Mouse (Mus musculus): Measurements from ENCODE around the gene Fam89a.

Gene Fam89a

DNA sequence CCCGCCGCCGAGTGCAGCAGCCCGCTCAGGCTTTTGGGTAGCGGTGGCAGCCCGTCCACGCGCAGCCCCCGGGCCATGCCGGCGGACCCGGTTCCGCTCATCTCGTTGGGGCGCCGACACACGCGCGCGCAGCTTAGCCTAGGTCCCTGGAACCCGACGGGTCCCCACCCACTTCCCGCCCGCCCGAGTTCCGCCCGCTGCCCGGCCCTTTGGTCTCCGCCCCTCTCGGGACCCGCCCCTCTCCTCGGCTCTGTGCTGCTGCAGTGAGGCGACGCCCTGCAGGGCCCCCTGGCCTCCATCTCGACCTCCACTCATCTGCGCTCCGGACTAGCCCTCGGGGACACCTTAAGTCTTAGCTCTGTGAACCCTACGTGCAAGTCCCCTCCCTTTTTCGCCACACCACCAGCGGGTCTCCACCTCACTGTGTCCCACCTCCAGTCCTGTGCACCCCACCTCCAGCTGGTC is at the start of gene Fam89a:
Gene Fam89a (minus strand): TSS at position 124 of the 465 bp plus-strand sequence.
- peak in 1 of 2 experiments; percentile 27 for DNase-seq

DNA sequence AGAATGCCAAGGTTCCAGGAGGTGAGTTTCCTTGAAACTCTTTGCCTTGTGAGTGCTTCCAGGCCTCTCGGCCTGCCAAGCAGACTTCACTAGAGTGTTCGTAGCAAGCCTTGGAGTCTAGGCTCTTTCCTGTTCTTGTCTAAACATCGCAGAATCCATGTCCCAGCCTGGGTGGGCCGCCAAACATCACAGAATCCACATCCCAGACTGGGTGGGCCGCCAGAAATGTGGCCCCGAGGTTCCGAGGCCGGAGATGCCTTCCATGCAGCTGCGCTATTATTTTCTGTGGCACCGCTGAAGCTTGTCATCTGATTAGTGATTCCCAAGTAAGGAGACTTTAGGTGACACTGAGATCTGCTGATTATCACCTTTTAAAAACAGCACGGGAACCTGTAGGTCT is 48.9 kb upstream of the Fam89a start:
- DNase-seq: no peak

DNA sequence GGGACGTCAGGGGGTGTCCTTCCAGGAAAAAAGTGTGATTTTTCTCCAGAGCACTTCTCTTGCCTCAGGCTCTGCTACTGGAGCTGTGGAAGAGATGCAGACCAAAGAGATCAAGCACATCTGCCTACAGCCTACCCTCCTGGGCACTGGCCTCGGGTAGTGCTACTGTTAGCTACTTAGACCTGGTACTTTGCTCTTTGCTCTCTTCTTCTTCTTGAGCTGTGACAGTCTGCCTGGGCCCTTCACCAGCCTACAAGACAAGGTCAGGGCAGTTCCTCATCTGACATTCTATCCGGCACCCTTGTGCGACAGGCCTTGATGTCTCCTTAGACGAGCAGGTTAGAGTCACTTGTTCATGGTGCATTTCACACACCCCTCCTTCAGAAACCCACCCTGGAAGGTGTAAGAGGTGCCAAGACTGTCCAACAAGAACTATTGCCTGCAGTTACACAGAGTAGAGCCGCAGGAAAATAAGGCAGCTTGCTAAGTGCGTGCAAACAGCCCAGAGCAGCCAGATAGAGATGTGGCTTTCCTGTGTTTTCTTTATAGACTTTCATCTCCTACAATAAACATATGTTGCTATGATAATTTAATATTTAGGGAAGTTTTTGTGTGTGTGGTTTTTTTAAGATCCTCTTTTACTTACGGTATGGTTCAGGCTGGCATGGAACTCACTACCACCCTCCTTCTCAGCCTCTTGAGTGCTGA is 44.3 kb upstream of the Fam89a start:
- DNase-seq: no peak

DNA sequence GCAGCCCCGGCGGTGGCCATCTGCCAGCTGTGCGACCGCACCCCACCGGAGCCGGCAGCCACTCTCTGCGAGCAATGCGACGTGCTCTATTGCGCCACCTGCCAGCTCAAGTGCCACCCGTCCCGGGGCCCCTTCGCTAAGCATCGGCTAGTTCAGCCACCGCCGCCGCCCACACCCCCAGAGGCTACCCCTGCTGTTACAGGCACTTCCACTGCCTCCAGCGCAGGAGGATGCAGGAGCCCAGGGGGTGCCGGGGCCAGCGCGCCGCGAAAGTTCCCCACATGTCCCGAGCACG is 42.8 kb upstream of the Fam89a start:
- DNase-seq: peak; percentile 90 to 92

DNA sequence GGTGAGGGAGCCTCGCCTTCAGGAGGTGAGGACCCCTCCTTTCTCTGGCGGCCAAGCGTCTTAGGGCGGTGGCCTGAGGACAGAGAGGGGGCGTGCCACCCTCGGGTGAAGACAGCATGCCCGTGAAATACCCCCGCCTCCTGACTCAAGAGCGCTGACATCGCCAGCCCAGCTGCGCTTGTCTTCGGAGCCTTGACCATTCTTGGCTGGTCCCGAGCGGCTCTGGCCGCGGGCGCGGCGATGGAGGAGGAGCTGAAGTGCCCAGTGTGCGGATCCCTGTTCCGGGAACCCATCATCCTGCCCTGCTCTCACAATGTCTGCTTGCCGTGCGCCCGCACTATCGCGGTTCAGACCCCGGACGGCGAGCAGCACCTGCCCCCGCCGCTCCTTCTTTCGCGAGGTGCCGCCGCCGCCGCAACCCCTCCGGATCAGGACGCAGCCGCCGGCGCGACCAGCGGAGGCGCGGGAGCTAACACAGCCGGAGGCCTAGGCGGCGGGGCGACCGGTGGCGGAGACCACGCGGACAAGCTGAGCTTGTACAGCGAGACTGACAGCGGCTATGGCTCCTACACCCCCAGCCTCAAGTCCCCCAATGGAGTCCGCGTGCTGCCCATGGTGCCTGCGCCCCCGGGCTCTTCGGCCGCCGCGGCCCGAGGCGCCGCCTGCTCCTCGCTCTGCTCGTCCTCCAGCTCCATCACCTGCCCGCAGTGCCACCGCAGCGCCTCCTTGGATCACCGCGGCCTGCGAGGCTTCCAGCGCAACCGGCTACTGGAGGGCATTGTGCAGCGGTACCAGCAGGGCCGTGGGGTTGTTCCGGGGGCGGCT is 42.2 kb upstream of the Fam89a start:
- DNase-seq: peak; percentile 64 to 66

DNA sequence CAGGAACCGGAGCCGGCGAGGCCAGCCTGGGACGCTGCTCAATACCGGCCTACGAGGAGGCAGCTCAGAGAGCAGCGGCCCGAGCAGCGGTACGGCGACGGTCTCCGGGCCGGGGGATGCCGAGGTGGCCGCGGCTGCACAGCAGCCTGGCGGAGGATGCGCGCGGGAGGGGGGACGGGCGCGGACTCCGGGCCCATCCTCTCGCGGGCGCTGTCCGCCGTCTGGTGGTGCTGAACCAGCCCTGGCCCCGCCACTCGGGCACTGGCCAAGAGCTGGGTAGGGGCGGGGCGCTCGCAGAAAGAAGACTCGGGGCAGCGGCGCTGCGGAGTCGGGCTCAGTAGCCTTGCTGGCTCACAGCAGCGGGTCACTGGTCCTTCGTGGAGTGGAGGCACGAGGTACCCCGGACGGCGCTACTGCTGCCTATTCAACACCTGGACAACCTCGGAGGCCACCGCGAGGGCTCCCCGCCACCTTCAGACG is 41.6 kb upstream of the Fam89a start:
- peak; percentile 89 to 90 for DNase-seq

DNA sequence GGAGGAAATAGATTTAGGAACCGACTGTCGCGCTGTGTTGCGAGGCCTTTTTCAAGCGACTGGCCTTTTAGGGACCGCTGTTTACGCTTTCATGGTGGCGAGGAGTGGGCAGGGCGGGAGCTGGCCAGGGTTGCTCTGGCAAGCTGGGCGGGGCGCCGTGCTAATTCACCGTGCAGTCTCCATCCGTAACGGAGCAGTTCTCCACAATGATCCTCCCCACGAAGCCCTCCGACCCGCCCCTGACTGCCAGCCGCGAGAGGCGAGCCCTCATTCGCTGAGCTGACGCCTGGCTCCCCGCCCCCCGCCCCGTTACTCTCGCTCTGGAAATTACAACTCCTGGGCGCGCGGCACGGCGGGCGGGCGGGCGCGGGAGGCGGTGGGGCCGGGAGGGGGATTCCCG is 41.1 kb upstream of the Fam89a start, which contains the start of gene Trim67:
Gene Trim67 (plus strand): TSS at position 385 of the 400 bp plus-strand sequence.
- peak; percentile 93 to 94 for DNase-seq

DNA sequence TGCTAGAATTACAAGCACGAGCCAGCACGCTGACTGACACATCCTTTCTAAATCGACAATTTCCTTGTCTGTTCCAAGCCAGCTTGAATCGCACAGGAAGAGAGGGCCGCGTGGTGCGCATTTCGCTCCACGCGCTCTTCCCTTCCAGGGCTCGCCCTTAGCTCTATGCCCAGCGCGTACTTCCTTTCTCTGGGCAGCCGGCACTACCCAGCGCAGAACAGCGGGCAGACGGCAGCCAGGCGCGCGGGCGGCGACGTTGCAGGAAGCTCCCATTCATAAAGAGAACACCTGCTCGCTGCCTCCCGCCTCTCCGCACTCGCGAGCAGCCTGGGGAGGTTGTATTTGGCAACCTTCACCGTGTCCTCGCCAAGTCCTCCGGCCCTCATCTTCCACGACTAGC is 40.6 kb upstream of the Fam89a start:
- peak; percentile 80 to 81 for DNase-seq

DNA sequence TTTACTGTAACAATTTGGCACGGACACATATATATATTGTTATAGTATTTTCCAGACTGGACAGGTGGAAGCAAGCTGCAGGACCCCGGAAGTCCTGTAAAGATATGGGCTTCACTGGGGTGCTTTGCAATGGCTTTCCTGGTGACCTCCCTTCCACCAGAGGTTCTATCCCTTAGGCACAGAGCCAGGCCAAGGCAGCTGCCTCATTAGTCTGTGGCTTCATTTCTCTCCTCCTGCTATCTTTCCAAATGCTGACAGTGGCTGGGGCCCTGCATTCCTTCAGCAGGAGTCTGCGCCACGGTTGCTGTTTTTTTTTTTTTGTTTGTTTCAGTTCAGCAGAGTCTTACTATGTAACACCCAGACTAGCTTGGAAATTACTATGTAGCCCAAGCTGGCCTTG is 40.1 kb upstream of the Fam89a start:
- DNase-seq: peak in 1 of 2 experiments; percentile 67

DNA sequence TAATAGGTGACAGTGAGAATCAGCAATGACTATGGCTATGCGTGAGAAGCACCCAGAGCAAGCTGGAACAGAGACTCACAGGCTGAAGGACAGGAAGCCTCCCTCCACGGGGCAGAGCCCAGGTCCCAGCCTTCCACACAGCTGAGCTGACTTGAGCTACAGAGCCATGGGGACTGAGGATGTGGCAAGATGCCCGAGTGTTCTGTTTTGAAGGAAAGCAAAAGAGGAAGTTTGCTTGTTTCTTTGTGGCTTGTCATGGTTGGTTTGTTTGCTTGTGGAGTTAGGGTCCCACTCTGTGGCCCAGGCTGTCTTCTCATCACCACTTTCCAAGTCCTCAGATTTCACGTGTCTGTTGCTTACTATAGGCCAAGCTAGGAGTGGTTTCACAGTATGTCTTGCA is 39.0 kb upstream of the Fam89a start:
- no peak for DNase-seq

DNA sequence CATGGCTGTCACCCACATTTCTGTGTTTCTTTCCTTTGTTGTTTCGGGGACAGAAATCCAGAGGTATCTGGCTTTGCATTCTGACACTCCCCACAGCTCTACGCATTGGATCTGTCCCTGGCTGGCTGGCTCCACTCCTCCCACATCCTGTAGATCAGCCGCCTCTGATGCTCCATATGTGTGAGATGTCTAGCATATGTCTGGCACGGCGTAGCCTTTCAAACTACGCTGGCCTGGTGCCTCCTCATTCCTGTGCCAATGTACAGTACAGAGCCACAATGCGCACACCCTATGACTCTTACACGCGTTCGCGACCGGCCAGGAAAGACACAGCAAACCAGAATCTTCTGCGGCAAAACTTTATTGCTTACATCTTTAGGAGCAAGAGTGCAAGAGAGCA is 33.0 kb upstream of the Fam89a start:
- peak; percentile 43 to 62 for DNase-seq

DNA sequence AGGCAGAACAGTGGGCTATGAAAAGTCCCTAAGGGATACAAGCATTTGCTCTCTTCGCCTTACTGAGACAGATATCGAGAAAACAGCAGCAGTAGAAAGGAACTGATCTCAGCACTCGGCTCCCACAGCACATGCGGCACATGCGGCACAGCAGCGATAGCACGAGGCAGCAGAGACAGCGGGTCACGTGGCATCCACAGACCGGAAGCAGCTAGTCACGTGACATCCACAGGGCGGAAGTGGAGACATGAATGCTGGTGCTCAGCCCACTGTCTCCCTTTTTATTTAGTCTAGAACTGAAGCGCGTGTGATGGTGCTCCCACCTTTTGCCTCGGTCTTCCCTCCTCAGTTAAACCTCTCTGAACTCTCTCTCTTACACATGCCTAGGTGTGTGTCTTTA is 31.6 kb upstream of the Fam89a start:
- DNase-seq: no peak

DNA sequence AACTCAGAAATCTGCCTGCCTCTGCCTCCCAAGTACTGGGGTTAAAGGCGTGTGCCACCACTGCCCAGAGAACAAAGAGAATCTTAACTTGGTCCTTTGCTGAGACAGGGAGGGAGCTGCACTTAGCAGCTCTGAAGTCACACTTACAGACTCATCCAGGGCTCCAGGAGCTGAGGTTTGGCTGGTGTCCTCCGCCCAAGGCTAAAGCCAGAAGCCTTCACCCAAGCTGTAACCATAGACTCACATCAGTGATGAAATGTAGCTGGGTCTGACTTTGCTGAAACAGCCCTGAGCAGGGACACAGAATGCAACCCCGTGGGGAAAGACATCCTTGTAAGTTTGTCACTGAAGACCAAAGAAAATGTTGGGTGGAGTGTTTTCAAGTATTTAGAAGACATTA is 30.8 kb upstream of the Fam89a start:
- DNase-seq: no peak

DNA sequence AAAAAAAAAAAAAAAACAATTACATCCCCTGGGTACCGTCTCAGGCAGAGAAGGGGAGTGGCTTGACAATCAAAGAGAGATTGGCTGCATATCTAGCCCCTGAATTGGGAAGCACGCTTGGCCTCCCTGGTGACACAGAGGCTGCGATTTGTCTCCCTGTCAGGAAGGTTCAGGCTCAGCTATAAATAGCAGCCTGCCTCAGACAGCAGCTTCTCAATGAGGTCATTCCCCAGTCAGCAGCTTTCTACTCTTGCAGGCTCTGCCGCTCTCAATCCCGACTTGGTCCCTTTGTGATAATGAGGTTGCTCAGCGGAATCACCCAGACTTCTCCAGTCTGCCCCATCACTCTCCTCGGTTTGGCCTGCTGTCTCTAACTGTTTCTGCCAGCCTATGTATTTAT is 28.6 kb upstream of the Fam89a start:
- peak; percentile 72 to 75 for DNase-seq

DNA sequence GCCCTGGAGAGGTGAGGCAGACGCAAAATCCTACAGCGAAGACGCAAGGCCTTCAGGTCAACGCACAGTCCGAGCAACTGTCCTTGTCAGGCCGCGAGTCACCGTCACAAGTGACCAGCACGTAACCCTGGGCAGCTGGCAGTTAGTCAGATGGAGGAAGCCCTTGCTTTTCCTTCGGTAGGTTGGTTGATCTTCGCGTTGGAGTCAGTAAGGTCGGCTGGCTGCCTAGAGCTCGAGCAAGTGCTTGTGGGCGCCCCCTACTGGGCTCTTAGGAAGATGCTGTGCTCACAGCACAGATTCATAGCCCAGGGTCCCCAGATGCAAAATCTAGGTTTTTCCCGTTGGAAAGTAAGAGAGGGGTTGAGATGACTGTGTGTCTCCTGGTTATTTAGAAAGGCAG is 24.1 kb upstream of the Fam89a start:
- peak; percentile 90 to 93 for DNase-seq

DNA sequence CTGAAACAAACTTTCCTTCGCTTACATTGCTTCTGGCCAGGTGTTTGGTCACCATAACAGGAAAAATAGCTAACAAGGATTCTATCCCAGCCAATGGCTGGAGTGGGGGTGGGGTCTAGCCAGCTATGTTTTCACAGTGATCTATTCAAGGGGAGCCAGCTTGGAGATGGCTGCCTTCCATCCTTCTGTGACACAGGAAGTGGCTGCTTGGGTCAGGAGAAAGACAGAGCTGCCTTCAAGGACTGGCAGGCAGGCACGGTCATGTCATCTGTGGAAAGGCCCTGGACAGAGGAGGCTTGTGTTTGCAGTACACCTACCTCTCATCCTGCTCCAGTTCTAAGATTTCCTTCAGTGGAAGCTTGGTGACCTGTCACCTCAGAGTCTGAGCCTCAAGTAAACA is 20.8 kb upstream of the Fam89a start:
- DNase-seq: no peak

DNA sequence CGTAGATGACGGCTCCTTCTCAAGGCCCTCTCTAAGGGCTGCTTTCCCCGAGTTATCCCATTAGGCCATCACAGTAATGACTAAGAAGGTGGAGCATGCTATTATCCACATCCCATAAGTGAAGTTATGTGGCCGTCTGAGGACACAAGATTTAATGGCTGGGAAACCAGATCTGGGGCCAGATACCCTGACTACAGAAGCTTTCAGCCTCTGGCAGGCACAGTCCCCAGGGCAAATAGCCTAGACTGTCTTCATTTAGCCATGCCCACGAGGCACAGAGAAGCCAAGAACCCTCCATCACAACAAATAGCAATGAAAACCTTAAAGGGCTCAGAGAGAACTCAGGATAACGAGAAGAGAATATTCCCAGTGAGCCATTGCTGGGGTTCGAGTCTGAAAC is 11.4 kb upstream of the Fam89a start:
- no peak for DNase-seq

DNA sequence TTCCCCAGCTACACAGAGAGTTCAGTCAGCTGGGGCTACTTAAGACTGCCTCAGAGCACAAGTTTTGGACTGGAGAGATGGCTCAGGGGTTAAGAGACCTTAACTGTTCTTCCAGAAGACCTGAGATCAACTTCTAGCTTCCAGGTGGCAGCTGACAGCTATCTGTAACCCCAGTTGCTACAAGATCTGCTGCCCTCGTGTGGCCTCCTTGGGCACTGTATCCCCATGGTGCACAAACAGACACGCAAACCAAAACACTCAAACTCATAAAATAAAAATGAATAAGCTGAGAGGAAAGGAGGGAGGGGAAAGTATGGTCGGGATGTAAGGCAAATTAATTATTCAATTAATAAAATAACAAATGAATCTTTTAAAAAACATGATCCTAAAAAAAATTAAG is 6.9 kb upstream of the Fam89a start:
- peak; percentile 55 to 81 for DNase-seq

DNA sequence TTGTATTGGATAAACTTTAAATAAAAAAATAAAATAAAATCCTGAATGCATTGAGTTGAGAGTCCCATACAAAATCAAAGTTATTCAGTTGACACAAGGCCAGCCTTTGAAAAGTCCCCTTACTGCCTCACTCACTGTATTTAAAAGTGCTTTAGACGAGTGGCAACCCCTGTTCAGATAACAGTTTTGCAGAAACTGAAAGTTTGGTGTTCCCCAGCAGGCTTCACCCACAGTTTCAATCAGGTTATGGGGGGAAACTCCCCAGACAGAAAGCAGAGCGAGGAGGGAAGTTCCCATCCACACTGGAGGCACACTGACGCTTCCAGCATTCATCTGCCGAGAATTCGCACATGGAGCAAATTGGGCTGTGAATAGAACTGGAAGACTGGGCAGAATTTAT is 5.0 kb upstream of the Fam89a start:
- no peak for DNase-seq

DNA sequence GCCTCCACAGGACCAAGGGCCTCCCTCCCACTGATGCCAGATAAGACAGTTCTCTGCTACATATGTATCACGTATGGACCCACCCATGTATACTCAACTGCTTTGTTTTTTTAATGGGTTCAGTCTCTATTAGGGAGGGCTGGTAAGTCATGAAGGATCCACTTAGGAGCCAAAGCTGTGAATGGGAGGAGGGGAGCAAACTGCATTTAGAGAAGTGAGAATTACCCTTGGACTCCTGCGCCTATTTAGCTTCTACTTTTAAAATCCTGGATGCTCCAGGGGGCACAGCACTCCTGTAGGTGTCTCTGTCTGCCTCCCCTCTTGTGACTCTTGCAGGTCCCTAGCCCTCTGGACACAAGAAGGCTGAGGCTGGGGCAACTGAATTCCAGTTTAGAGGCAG is 4.5 kb upstream of the Fam89a start:
- DNase-seq: no peak

DNA sequence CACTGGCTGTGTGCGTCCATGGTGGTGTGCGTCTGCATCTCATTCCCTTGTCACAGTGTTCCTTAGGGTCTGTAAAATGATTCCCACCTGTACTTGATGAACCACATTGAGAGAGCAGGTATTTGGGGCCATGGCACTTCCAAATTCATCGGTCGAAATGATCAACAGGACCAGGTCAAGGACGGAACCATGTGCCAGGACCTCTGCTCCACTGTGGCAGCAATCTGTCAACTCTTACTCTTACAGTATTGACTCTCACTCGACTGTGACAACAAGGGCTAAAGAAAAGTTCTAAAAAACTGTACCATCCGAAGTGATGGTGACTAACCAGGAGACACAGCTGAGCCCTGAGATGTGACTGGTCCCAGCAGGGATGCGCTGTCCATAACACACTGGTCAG is 3.8 kb upstream of the Fam89a start:
- no peak for DNase-seq

DNA sequence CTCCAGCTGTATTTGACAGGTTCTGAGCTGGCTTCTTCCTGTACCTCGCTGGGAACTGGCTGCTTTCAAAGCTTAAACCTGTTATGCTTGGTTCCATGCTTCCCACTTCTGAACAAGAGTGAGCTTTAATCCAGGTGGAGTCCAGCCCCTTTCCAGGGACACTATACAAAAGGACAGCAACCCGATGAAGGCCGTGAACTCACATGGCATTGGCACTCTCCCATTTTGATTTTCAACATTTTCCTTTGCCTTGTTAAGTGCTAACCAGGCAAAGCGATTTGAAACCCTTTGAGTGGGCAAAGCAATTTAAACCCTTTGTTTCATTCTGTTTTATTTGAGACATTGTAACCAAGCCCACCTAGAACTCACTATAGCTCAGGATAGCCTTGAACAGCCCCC is 3.2 kb upstream of the Fam89a start:
- DNase-seq: no peak

DNA sequence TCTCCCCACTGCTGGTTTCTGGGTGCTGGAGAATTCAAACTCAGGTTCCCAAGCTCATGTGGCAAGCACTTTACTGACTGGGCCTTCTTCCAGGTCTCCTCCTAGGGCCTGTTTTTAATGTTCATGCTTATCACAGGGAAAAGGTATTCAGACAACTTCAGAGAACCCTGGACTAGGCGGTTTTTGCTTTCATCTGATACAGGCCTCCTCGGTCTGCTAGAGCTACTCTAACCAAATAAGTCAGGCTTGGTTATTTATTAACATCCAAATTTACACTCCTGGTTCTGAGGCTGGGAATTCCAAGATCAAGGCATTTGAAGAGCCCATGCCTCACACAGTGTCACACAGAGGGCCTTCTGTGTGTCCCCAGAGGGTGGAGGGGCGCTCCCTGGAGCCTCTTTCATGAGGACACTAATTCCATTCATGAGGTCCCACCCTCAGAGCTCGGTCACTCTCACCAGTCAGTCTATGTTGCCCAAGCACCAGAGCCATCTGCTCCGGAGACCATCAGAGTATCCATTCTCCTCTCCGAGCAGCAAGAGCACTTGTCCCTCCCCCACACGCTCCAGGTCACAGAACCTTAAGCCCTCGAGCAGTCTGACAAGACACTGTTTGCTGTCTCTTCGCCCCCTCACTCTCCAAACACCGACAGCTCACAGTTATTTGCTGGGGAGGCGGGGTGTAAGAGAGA is 2.6 kb upstream of the Fam89a start:
- DNase-seq: peak; percentile 19 to 24

Data from cerebellum, postnatal 14 days (tissue).